ENCODE assay signal across 17 mouse cellular contexts in genomic region chr10:50762984-50763383, GRCm38 (mm10).
DNase-seq lines count a peak whose midpoint lies in the region; ATAC-seq and TF ChIP-seq lines count a peak whose summit lies in the region.
"Had no signal": no experiment of that assay in that cellular context is flagged by ENCODE, and none has a peak within 500 bp of the region (broad histone marks: within the 10 kb centered on the region; RNA-seq: fewer than 3 reads in every experiment).

No protein-coding gene starts in this region.

- no peak overlapping the region for H3K4me3 ChIP-seq in intestine, postnatal 0 days (ENCODE audit: low read depth, low read length)
- H3K4me3 ChIP-seq in intestine, embryonic 16.5 days (ENCODE audit: low read length): no peak overlapping the region
- no peak overlapping the region for H3K4me3 ChIP-seq in heart, adult 2 months
- H3K4me3 ChIP-seq: embryonic facial prominence, embryonic 13.5 days; hindbrain, embryonic 13.5 days; limb, embryonic 15.5 days; midbrain, embryonic 12.5 days had no signal

- H3K27ac ChIP-seq in intestine, postnatal 0 days (ENCODE audit: low read depth, low read length): no peak overlapping the region
- no peak overlapping the region for H3K27ac ChIP-seq in intestine, embryonic 16.5 days (ENCODE audit: low read length)
- no peak overlapping the region for H3K27ac ChIP-seq in heart, adult 2 months
- H3K27ac ChIP-seq: embryonic facial prominence, embryonic 13.5 days; hindbrain, embryonic 13.5 days; limb, embryonic 15.5 days; midbrain, embryonic 12.5 days had no signal

- no peaks in the 10 kb centered on the region for H3K4me1 ChIP-seq in intestine, postnatal 0 days (replicated peaks; ENCODE audit: control insufficient read depth, insufficient read depth, low read length)
- H3K4me1 ChIP-seq in intestine, embryonic 16.5 days (ENCODE audit: control insufficient read depth, insufficient read depth, low read length): no peaks in the 10 kb centered on the region
- no peaks in the 10 kb centered on the region for H3K4me1 ChIP-seq in heart, adult 2 months (ENCODE audit: control insufficient read depth, insufficient read depth, low read length)
- H3K4me1 ChIP-seq: embryonic facial prominence, embryonic 13.5 days; limb, embryonic 15.5 days had no signal

- no peaks in the 10 kb centered on the region for H3K36me3 ChIP-seq in intestine, postnatal 0 days (ENCODE audit: control insufficient read depth, insufficient read depth)
- no peaks in the 10 kb centered on the region for H3K36me3 ChIP-seq in intestine, embryonic 16.5 days (ENCODE audit: control insufficient read depth, insufficient read depth, low read length)
- H3K36me3 ChIP-seq in splenic B cell, adult 2 months (ENCODE audit: control insufficient read depth, insufficient read depth, low read length, poor library complexity, severe bottlenecking): peaks cover 1% of the 10 kb centered on the region; the same call in 1 of the 2 replicates
- no peaks in the 10 kb centered on the region for H3K36me3 ChIP-seq in heart, adult 2 months (ENCODE audit: control insufficient read depth, insufficient read depth, low read length)

- H3K9me3 ChIP-seq in intestine, postnatal 0 days (ENCODE audit: control insufficient read depth): no peaks in the 10 kb centered on the region
- no peaks in the 10 kb centered on the region for H3K9me3 ChIP-seq in intestine, embryonic 16.5 days (ENCODE audit: control insufficient read depth, low read length)
- H3K9me3 ChIP-seq: embryonic facial prominence, embryonic 13.5 days; hindbrain, embryonic 13.5 days; limb, embryonic 15.5 days; midbrain, embryonic 12.5 days had no signal

- TF ChIP-seq POLR2A in heart, adult 2 months (IDR thresholded peaks at IDR 0.05; ENCODE audit: insufficient read depth, low read depth, low read length): no peak

- no peaks in the 10 kb centered on the region for H3K27me3 ChIP-seq in intestine, postnatal 0 days (replicated peaks; ENCODE audit: control insufficient read depth, insufficient read depth, low read length)
- no peaks in the 10 kb centered on the region for H3K27me3 ChIP-seq in intestine, embryonic 16.5 days (replicated peaks; ENCODE audit: control insufficient read depth, insufficient read depth, low read length)
- no peaks in the 10 kb centered on the region for H3K27me3 ChIP-seq in splenic B cell, adult 2 months (ENCODE audit: control insufficient read depth, insufficient read depth, low read length, poor library complexity, severe bottlenecking)
- no peaks in the 10 kb centered on the region for H3K27me3 ChIP-seq in heart, adult 2 months (ENCODE audit: control insufficient read depth, insufficient read depth, low read length)
- H3K27me3 ChIP-seq: embryonic facial prominence, embryonic 13.5 days; limb, embryonic 15.5 days; midbrain, embryonic 12.5 days had no signal

- no peak overlapping the region for H3K9ac ChIP-seq in intestine, postnatal 0 days (ENCODE audit: low read depth, low read length)
- no peak overlapping the region for H3K9ac ChIP-seq in intestine, embryonic 16.5 days (ENCODE audit: low read depth, low read length)
- H3K9ac ChIP-seq in heart, adult 2 months (ENCODE audit: low read depth, low read length): no peak overlapping the region
- H3K9ac ChIP-seq: embryonic facial prominence, embryonic 13.5 days; forebrain, postnatal 0 days; hindbrain, embryonic 13.5 days; limb, embryonic 15.5 days; midbrain, embryonic 12.5 days had no signal

- no peak for TF ChIP-seq EP300 in heart, adult 2 months (IDR thresholded peaks at IDR 0.05; ENCODE audit: insufficient read depth, low read depth, low read length)

- no peaks in the 10 kb centered on the region for H3K79me2 ChIP-seq in heart, adult 2 months (replicated peaks; ENCODE audit: control insufficient read depth, insufficient read depth, low read length)

- 80% methylated on average over 2 of the region's 2 CpGs for WGBS in intestine, postnatal 0 days
- WGBS in intestine, embryonic 16.5 days: 75% methylated on average over 2 of the region's 2 CpGs
- 83% methylated on average over 2 of the region's 2 CpGs for WGBS in heart, adult 2 months

- intact Hi-C loops in heart, adult 2 months (cut with DNase I): no loop called here

- no peak for ATAC-seq in intestine, postnatal 0 days
- ATAC-seq in intestine, embryonic 16.5 days: no peak
- peak; percentile 87 for ATAC-seq in common myeloid progenitor, adult 5-6 weeks (replicated peaks; ENCODE audit: low read depth, poor library complexity, severe bottlenecking)
- ATAC-seq: forebrain, postnatal 0 days had no signal

- peak overlapping the region; percentile 53 for H3K4me2 ChIP-seq in intestine, postnatal 0 days (replicated peaks; ENCODE audit: low read depth)
- no peak overlapping the region for H3K4me2 ChIP-seq in intestine, embryonic 16.5 days (ENCODE audit: low read depth, low read length)
- H3K4me2 ChIP-seq: embryonic facial prominence, embryonic 13.5 days; hindbrain, embryonic 13.5 days; limb, embryonic 15.5 days; midbrain, embryonic 12.5 days had no signal

- peak; percentile 1 for DNase-seq in lung, postnatal 25 days (ENCODE audit: low spot score)
- DNase-seq in lung, adult 18-20 months: no peak
- peak; percentile 44 for DNase-seq in splenic B cell, adult 2 months (ENCODE audit: low read depth, low spot score)
- no peak for DNase-seq in heart, adult 2 months
- DNase-seq in adrenal gland, adult 8-10 months: no peak
- DNase-seq: B cell, adult 2 months; cerebellum, adult 11-12 months; forebrain, postnatal 0 days; gastrocnemius, postnatal 10 days; thymus, postnatal 4 days had no signal

- TF ChIP-seq CTCF in intestine, postnatal 0 days (IDR thresholded peaks at IDR 0.05; ENCODE audit: low read depth): no peak
- no peak for TF ChIP-seq CTCF in heart, adult 2 months (IDR thresholded peaks at IDR 0.05)

Comparison
In these comparisons a context has a peak if more than half of its experiments do, and no peak if none do; other contexts are left out.
1. DNase-seq: peak in lung, postnatal 25 days (single experiment) and splenic B cell, adult 2 months (single experiment); none in lung, adult 18-20 months (0 of 2), heart, adult 2 months (0 of 2) and adrenal gland, adult 8-10 months (single experiment).